24 mouse cellular contexts compared by ENCODE assay signal in the genomic region with DNA sequence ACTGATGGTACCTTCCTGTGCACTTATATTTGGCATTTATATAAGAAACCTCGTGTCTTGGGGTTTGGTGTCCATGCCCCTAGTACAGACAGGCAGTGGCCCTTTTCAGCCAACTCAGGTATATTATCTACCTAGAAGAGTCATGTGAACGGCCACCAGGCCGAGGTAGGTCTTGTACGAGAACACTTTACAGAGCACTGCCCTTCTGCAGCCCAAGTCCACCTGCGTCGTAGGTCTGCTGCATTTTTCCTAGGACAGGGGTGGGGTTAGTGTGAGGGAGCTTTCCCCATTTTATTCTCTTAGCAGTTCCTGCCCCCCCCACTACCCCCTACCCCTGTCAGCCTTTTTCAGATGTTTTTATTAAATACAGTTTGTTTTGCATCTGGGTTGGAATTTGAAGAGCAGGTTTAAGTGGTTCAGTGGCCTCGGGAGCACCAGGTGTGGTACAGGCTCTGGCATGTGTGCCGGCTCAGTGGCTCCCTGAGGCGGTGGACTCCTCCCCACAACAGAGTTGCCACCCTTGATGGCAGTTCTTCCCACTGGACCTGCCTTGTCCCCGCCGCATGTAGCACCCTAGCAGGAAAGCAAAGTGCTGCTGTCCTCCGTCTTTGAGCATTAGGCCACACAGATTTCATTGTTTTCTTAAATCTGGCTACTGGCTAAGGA.
DNase-seq lines count a peak whose midpoint lies in the region; ATAC-seq and TF ChIP-seq lines count a peak whose summit lies in the region.
"Had no signal": no experiment of that assay in that cellular context is flagged by ENCODE, and none has a peak within 500 bp of the region (broad histone marks: within the 10 kb centered on the region; RNA-seq: fewer than 3 reads in every experiment).

No protein-coding gene starts in this region.

- no peaks in the 10 kb centered on the region for H3K9me3 ChIP-seq in forebrain, embryonic 10.5 days
- no peaks in the 10 kb centered on the region for H3K9me3 ChIP-seq in forebrain, embryonic 11.5 days (ENCODE audit: control insufficient read depth, low read length)
- H3K9me3 ChIP-seq in lung, embryonic 15.5 days, result no peaks in the 10 kb centered on the region
- H3K9me3 ChIP-seq in lung, postnatal 0 days (ENCODE audit: low read length), result no peaks in the 10 kb centered on the region
- H3K9me3 ChIP-seq in midbrain, embryonic 10.5 days (replicated peaks), result no peaks in the 10 kb centered on the region
- H3K9me3 ChIP-seq in midbrain, embryonic 15.5 days, result no peaks in the 10 kb centered on the region
- H3K9me3 ChIP-seq: embryonic facial prominence, embryonic 12.5 days; embryonic facial prominence, embryonic 15.5 days; forebrain, embryonic 12.5 days had no signal

- TF ChIP-seq EP300 in lung, postnatal 0 days (IDR thresholded peaks at IDR 0.05), result no peak

- 89% methylated on average over 12 of the region's 12 CpGs for WGBS in forebrain, embryonic 10.5 days
- 89% methylated on average over 12 of the region's 12 CpGs for WGBS in forebrain, embryonic 11.5 days
- WGBS in lung, embryonic 15.5 days, result 62% methylated on average over 12 of the region's 12 CpGs
- WGBS in lung, postnatal 0 days, result 63% methylated on average over 12 of the region's 12 CpGs
- 90% methylated on average over 12 of the region's 12 CpGs for WGBS in midbrain, embryonic 10.5 days
- WGBS in midbrain, embryonic 15.5 days, result 87% methylated on average over 12 of the region's 12 CpGs

- H3K27me3 ChIP-seq in forebrain, embryonic 10.5 days (ENCODE audit: poor library complexity, severe bottlenecking), result no peaks in the 10 kb centered on the region
- H3K27me3 ChIP-seq in forebrain, embryonic 11.5 days (ENCODE audit: control insufficient read depth, insufficient read depth, low read length), result no peaks in the 10 kb centered on the region
- no peaks in the 10 kb centered on the region for H3K27me3 ChIP-seq in lung, embryonic 15.5 days
- no peaks in the 10 kb centered on the region for H3K27me3 ChIP-seq in lung, postnatal 0 days (replicated peaks; ENCODE audit: insufficient read depth, low read length)
- H3K27me3 ChIP-seq in midbrain, embryonic 10.5 days (ENCODE audit: low read depth, poor library complexity, severe bottlenecking), result no peaks in the 10 kb centered on the region
- H3K27me3 ChIP-seq in midbrain, embryonic 15.5 days (replicated peaks), result no peaks in the 10 kb centered on the region
- H3K27me3 ChIP-seq: embryonic facial prominence, embryonic 12.5 days; embryonic facial prominence, embryonic 15.5 days; forebrain, embryonic 12.5 days had no signal

- no peak overlapping the region for H3K4me2 ChIP-seq in forebrain, embryonic 11.5 days (ENCODE audit: low read depth, low read length, severe bottlenecking)
- H3K4me2 ChIP-seq in lung, embryonic 15.5 days, result no peak overlapping the region
- no peak overlapping the region for H3K4me2 ChIP-seq in lung, postnatal 0 days (replicated peaks; ENCODE audit: low read depth, low read length)
- H3K4me2 ChIP-seq in midbrain, embryonic 15.5 days, result no peak overlapping the region
- H3K4me2 ChIP-seq: embryonic facial prominence, embryonic 12.5 days; embryonic facial prominence, embryonic 15.5 days; forebrain, embryonic 12.5 days had no signal

- peaks cover 22% of the 10 kb centered on the region for H3K4me1 ChIP-seq in forebrain, embryonic 10.5 days
- H3K4me1 ChIP-seq in forebrain, embryonic 11.5 days (replicated peaks; ENCODE audit: control insufficient read depth, insufficient read depth, low read length), result 0 out of 2 replicates have a peak, but pooled peaks cover 2% of the 10 kb centered on the region
- H3K4me1 ChIP-seq in lung, embryonic 15.5 days, result peaks cover 13% of the 10 kb centered on the region
- peaks cover 1% of the 10 kb centered on the region; the same call in 1 of the 2 replicates for H3K4me1 ChIP-seq in lung, postnatal 0 days (ENCODE audit: insufficient read depth, low read depth, low read length)
- H3K4me1 ChIP-seq in midbrain, embryonic 10.5 days, result peaks cover 26% of the 10 kb centered on the region
- H3K4me1 ChIP-seq in midbrain, embryonic 15.5 days, result peaks cover 15% of the 10 kb centered on the region

- H3K36me3 ChIP-seq in forebrain, embryonic 10.5 days (replicated peaks), result no peaks in the 10 kb centered on the region
- no peaks in the 10 kb centered on the region for H3K36me3 ChIP-seq in forebrain, embryonic 11.5 days (ENCODE audit: control insufficient read depth, insufficient read depth, low read length)
- H3K36me3 ChIP-seq in lung, embryonic 15.5 days, result no peaks in the 10 kb centered on the region
- no peaks in the 10 kb centered on the region for H3K36me3 ChIP-seq in lung, postnatal 0 days (ENCODE audit: insufficient read depth, low read length)
- H3K36me3 ChIP-seq in midbrain, embryonic 10.5 days, result no peaks in the 10 kb centered on the region
- no peaks in the 10 kb centered on the region for H3K36me3 ChIP-seq in midbrain, embryonic 15.5 days (replicated peaks)
- H3K36me3 ChIP-seq: embryonic facial prominence, embryonic 12.5 days; embryonic facial prominence, embryonic 15.5 days; forebrain, embryonic 12.5 days had no signal

- no peak overlapping the region for H3K4me3 ChIP-seq in forebrain, embryonic 10.5 days
- H3K4me3 ChIP-seq in forebrain, embryonic 11.5 days (ENCODE audit: low read depth, low read length), result no peak overlapping the region
- no peak overlapping the region for H3K4me3 ChIP-seq in lung, embryonic 15.5 days
- no peak overlapping the region for H3K4me3 ChIP-seq in lung, postnatal 0 days (ENCODE audit: low read depth, low read length)
- no peak overlapping the region for H3K4me3 ChIP-seq in midbrain, embryonic 10.5 days
- H3K4me3 ChIP-seq in midbrain, embryonic 15.5 days, result no peak overlapping the region
- H3K4me3 ChIP-seq: embryonic facial prominence, embryonic 12.5 days; embryonic facial prominence, embryonic 15.5 days; erythroblast, embryonic 14.5 days; forebrain, embryonic 12.5 days had no signal

- H3K27ac ChIP-seq in forebrain, embryonic 10.5 days, result 0 out of 2 replicates have a peak overlapping the region, but pooled peaks have one; percentile 40
- no peak overlapping the region for H3K27ac ChIP-seq in forebrain, embryonic 11.5 days (ENCODE audit: low read depth, low read length)
- peak overlapping the region; percentile 66 for H3K27ac ChIP-seq in lung, embryonic 15.5 days
- 0 out of 2 replicates have a peak overlapping the region, but pooled peaks have one; percentile 5 for H3K27ac ChIP-seq in lung, postnatal 0 days (ENCODE audit: low read length)
- H3K27ac ChIP-seq in midbrain, embryonic 10.5 days (replicated peaks), result 0 out of 2 replicates have a peak overlapping the region, but pooled peaks have one; percentile 33
- no peak overlapping the region for H3K27ac ChIP-seq in midbrain, embryonic 15.5 days
- H3K27ac ChIP-seq: embryonic facial prominence, embryonic 12.5 days; embryonic facial prominence, embryonic 15.5 days; forebrain, embryonic 12.5 days had no signal

- ATAC-seq in forebrain, embryonic 11.5 days (replicated peaks; ENCODE audit: low FRiP score), result no peak
- peak; percentile 37; the same call in 1 of the 2 replicates for ATAC-seq in lung, embryonic 15.5 days (ENCODE audit: borderline replicate concordance, extremely low read depth, low FRiP score, low TSS enrichment)
- ATAC-seq in lung, postnatal 0 days, result peak; percentile 81
- no peak for ATAC-seq in midbrain, embryonic 15.5 days (replicated peaks)
- ATAC-seq: forebrain, embryonic 14.5 days; forebrain, embryonic 16.5 days had no signal

- DNase-seq in forebrain, embryonic 10.5 days (ENCODE audit: extremely low spot score, low spot score), result no peak
- no peak for DNase-seq in forebrain, embryonic 11.5 days (ENCODE audit: low spot score)
- no peak for DNase-seq in lung, postnatal 14 days
- DNase-seq in lung, postnatal 0 days (ENCODE audit: low spot score), result peak; percentile 44
- DNase-seq in lung, postnatal 10 days, result no peak
- no peak for DNase-seq in midbrain, embryonic 10.5 days (ENCODE audit: low spot score)
- DNase-seq: adrenal gland, adult 2 months; adrenal gland, postnatal 10 days; adrenal gland, postnatal 25 days; cerebellum, adult 11 months; cerebellum, adult 18-20 months; cerebellum, adult 8-10 months; cerebellum, adult 9-11 months; cerebellum, postnatal 14 days; cerebellum, postnatal 36 days; embryo, embryonic 11 days had no signal

- H3K9ac ChIP-seq in forebrain, embryonic 11.5 days (ENCODE audit: low read length), result no peak overlapping the region
- no peak overlapping the region for H3K9ac ChIP-seq in lung, embryonic 15.5 days
- H3K9ac ChIP-seq in lung, postnatal 0 days (replicated peaks; ENCODE audit: low read depth), result no peak overlapping the region
- no peak overlapping the region for H3K9ac ChIP-seq in midbrain, embryonic 15.5 days
- H3K9ac ChIP-seq: embryonic facial prominence, embryonic 15.5 days; forebrain, embryonic 12.5 days had no signal

- TF ChIP-seq CTCF in lung, postnatal 0 days (IDR thresholded peaks at IDR 0.05), result no peak

Comparison
In these comparisons a context has a peak if more than half of its experiments do, and no peak if none do; other contexts are left out.
1. H3K27ac ChIP-seq: peak in forebrain, embryonic 10.5 days (single experiment), lung, embryonic 15.5 days (single experiment), lung, postnatal 0 days (single experiment) and midbrain, embryonic 10.5 days (single experiment); none in forebrain, embryonic 11.5 days (single experiment) and midbrain, embryonic 15.5 days (single experiment).
2. ATAC-seq: peak in lung, embryonic 15.5 days (single experiment) and lung, postnatal 0 days (single experiment); none in forebrain, embryonic 11.5 days (single experiment) and midbrain, embryonic 15.5 days (single experiment).